Mouse (Mus musculus) frontal cortex, postnatal 14 days (tissue): Measurements from ENCODE around the gene Susd6.
"Not testable (repeated sequence)": the region's sequence is repeated elsewhere in the genome, so short reads cannot be mapped to it uniquely, and the experiment has no call there.

Source experiments
- DNase-seq, 2 experiments: peaks; one replicate each; pipeline ENCODE4 v3.0.0; 2022; ENCODE audit warnings: low spot score in 2 of 2

Susd6 gene

GRCm38 (mm10) chr12:80813872-80814271 is 23.6 kb downstream of the Susd6 start:
- no peak for DNase-seq

- DNase-seq = no peak
Observed at GRCm38 (mm10) chr12:80814529-80814928, 24.2 kb downstream of the Susd6 start.

GRCm38 (mm10) chr12:80815298-80815697 is 25.0 kb downstream of the Susd6 start:
- no peak for DNase-seq

- DNase-seq = no peak
Observed at GRCm38 (mm10) chr12:80815893-80816292, 25.6 kb downstream of the Susd6 start.

- DNase-seq = no peak
Observed at GRCm38 (mm10) chr12:80816380-80817086, 26.2 kb downstream of the Susd6 start.

GRCm38 (mm10) chr12:80817697-80818235 is 27.5 kb downstream of the Susd6 start:
- no peak for DNase-seq

GRCm38 (mm10) chr12:80819020-80819419 is 28.7 kb downstream of the Susd6 start:
- not testable (repeated sequence) for DNase-seq

- no peak for DNase-seq
Observed at GRCm38 (mm10) chr12:80821312-80822007, 31.1 kb downstream of the Susd6 start.

GRCm38 (mm10) chr12:80822533-80822932 is 32.2 kb downstream of the Susd6 start:
- no peak for DNase-seq

GRCm38 (mm10) chr12:80824202-80824601 is 33.9 kb downstream of the Susd6 start:
- DNase-seq = no peak

- DNase-seq = no peak
Observed at GRCm38 (mm10) chr12:80826423-80826822, 36.1 kb downstream of the Susd6 start.

GRCm38 (mm10) chr12:80827464-80828015 is 37.2 kb downstream of the Susd6 start:
- DNase-seq = peak; percentile 22 to 28

- no peak for DNase-seq
Observed at GRCm38 (mm10) chr12:80828020-80828419, 37.7 kb downstream of the Susd6 start.

GRCm38 (mm10) chr12:80828951-80829350 is 38.6 kb downstream of the Susd6 start:
- DNase-seq = no peak

- no peak for DNase-seq
Observed at GRCm38 (mm10) chr12:80830211-80830610, 39.9 kb downstream of the Susd6 start.

GRCm38 (mm10) chr12:80830820-80831219 is 40.5 kb downstream of the Susd6 start:
- no peak for DNase-seq

- no peak for DNase-seq
Observed at GRCm38 (mm10) chr12:80832313-80832712, 42.0 kb downstream of the Susd6 start.

- DNase-seq = no peak
Observed at GRCm38 (mm10) chr12:80833541-80833940, 43.2 kb downstream of the Susd6 start.

GRCm38 (mm10) chr12:80834156-80834900 is 44.0 kb downstream of the Susd6 start:
- no peak for DNase-seq

GRCm38 (mm10) chr12:80834901-80835570 is 44.7 kb downstream of the Susd6 start:
- DNase-seq = no peak

- DNase-seq = no peak
Observed at GRCm38 (mm10) chr12:80837614-80838013, 47.3 kb downstream of the Susd6 start.
